Mouse (Mus musculus) thymus, postnatal 36 days (tissue): Measurements from ENCODE around the gene Sdhc.
"Not testable (repeated sequence)": the region's sequence is repeated elsewhere in the genome, so short reads cannot be mapped to it uniquely, and the experiment has no call there.

Experiments
- DNase-seq, 2 experiments: peaks; one replicate each; pipeline ENCODE4 v3.0.0; 2022; ENCODE audit warnings: mixed read lengths in 2 of 2

Sdhc gene

GRCm38 (mm10) chr1:171078419-171078818 lies 72.0 kb downstream of the Sdhc start:
- not testable (repeated sequence) for DNase-seq

- not testable (repeated sequence) for DNase-seq
These were observed 72.4 kb downstream of the Sdhc start for GRCm38 (mm10) chr1:171077955-171078354.

DNA sequence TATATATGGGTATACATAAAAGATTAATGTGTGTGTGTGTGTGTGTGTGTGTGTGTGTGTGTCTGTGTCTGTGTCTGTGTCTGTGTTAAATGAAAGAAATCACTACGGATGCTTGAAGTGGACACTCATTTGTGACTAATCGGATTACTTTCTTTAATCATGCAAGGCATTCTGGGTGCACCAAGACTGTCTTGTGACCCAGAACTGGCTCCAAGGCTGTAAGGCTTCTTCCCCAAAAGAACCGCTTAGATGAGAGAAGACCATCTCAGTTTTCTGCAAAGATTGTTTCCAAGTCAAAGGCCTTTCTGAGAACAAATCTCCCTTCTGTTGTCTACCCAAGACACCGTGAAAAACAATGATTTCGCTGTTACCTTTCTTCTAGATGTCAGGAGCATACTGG lies 73.2 kb downstream of the Sdhc start:
- DNase-seq, result not testable (repeated sequence)
